Mouse (Mus musculus) embryonic fibroblast, embryonic 13.5 days (primary cell): ENCODE data around the gene Pced1a.

Source experiments
- CTCF ChIP-seq: IDR thresholded peaks from 2 replicates; pipeline ENCODE4 v1.5.1; 2011; ENCODE audit warnings: mild to moderate bottlenecking, control low read depth, low read length, moderate library complexity, borderline replicate concordance; ENCODE audit not compliant: insufficient read depth
- POLR2A ChIP-seq: IDR thresholded peaks from 2 replicates; pipeline ENCODE4 v1.6.1; 2011; ENCODE audit warnings: low read depth, mild to moderate bottlenecking, control low read depth, low read length, moderate library complexity

GRCm38 (mm10) chr2:130414094-130414856 is 10.2 kb downstream of the Pced1a start:
- TF ChIP-seq POLR2A (no peak), CTCF (no peak)
